In genomic region chr12:80504718-80505117, GRCm38 (mm10) we compare ENCODE assay signal across 13 mouse cellular contexts. TPM values are rescaled to one million over a fixed set of nuclear protein-coding genes. Genes with fewer than 3 reads are reported as not detected.
DNase-seq lines count a peak whose midpoint lies in the region; ATAC-seq lines count a peak whose summit lies in the region.
"Had no signal": no experiment of that assay in that cellular context is flagged by ENCODE, and none has a peak within 500 bp of the region (broad histone marks: within the 10 kb centered on the region; RNA-seq: fewer than 3 reads in every experiment).

No protein-coding gene starts in this region.

- whole genome bisulfite sequencing in limb, embryonic 13.5 days: 47% methylated on average over 5 of the region's 5 CpGs
- WGBS in limb, embryonic 10.5 days: 77% methylated on average over 5 of the region's 5 CpGs

- no peaks in the 10 kb centered on the region; the same call in 1 of the 2 replicates for H3K36me3 ChIP-seq in limb, embryonic 13.5 days
- no peaks in the 10 kb centered on the region for H3K36me3 ChIP-seq in limb, embryonic 10.5 days
- H3K36me3 ChIP-seq: liver, embryonic 15.5 days; midbrain, embryonic 12.5 days had no signal

- H3K4me1 ChIP-seq in limb, embryonic 13.5 days: peaks cover 14% of the 10 kb centered on the region
- H3K4me1 ChIP-seq in limb, embryonic 10.5 days: peaks cover 15% of the 10 kb centered on the region
- H3K4me1 ChIP-seq: forebrain, embryonic 15.5 days; liver, embryonic 15.5 days had no signal

- DNase-seq in adrenal gland, adult (ENCODE audit: inconsistent age in 2 of 2, low spot score in 1 of 2): peak; percentile 50 to 61
- no peak for DNase-seq in adrenal gland, postnatal 4 days (ENCODE audit: low spot score in 2 of 2)
- no peak for DNase-seq in limb, embryonic 10.5 days (ENCODE audit: low spot score)
- peak; percentile 49 to 62 for DNase-seq in heart, adult 9 months (ENCODE audit: low spot score in 2 of 2)
- DNase-seq in lung, postnatal 36 days: peak; percentile 36
- no peak for DNase-seq in kidney, postnatal 10 days
- no peak for DNase-seq in left cerebral cortex, adult 18-20 months (ENCODE audit: low spot score in 2 of 2)
- DNase-seq: kidney, postnatal 36 days; spleen, adult 18-20 months had no signal

- no peak overlapping the region for H3K4me2 ChIP-seq in limb, embryonic 13.5 days (replicated peaks)
- H3K4me2 ChIP-seq: forebrain, embryonic 15.5 days; liver, embryonic 15.5 days; midbrain, embryonic 12.5 days had no signal

- H3K27me3 ChIP-seq in limb, embryonic 13.5 days: no peaks in the 10 kb centered on the region
- no peaks in the 10 kb centered on the region for H3K27me3 ChIP-seq in limb, embryonic 10.5 days (ENCODE audit: low read depth, poor library complexity, severe bottlenecking)
- H3K27me3 ChIP-seq: forebrain, embryonic 15.5 days; liver, embryonic 15.5 days; midbrain, embryonic 12.5 days had no signal

- H3K4me3 ChIP-seq in limb, embryonic 13.5 days: no peak overlapping the region
- no peak overlapping the region for H3K4me3 ChIP-seq in limb, embryonic 10.5 days
- H3K4me3 ChIP-seq: forebrain, embryonic 15.5 days; liver, embryonic 15.5 days; midbrain, embryonic 12.5 days had no signal

- no peaks in the 10 kb centered on the region for H3K9me3 ChIP-seq in limb, embryonic 13.5 days
- H3K9me3 ChIP-seq in limb, embryonic 10.5 days (replicated peaks): no peaks in the 10 kb centered on the region
- H3K9me3 ChIP-seq: forebrain, embryonic 15.5 days; liver, embryonic 15.5 days; midbrain, embryonic 12.5 days had no signal

- peak overlapping the region; percentile 22; the same call in 1 of the 2 replicates for H3K27ac ChIP-seq in limb, embryonic 13.5 days
- H3K27ac ChIP-seq in limb, embryonic 10.5 days: no peak overlapping the region
- H3K27ac ChIP-seq: forebrain, embryonic 15.5 days; liver, embryonic 15.5 days; midbrain, embryonic 12.5 days had no signal

- H3K9ac ChIP-seq in limb, embryonic 13.5 days: no peak overlapping the region
- H3K9ac ChIP-seq: forebrain, embryonic 15.5 days; liver, embryonic 15.5 days; midbrain, embryonic 12.5 days had no signal

- peak; percentile 40; the same call in 1 of the 2 replicates for ATAC-seq in limb, embryonic 13.5 days (ENCODE audit: low FRiP score, low read depth)
- ATAC-seq: forebrain, embryonic 15.5 days had no signal

RNA-seq across cellular contexts. Expression of gene Galnt16, which starts 13.4 kb away (rescaled TPM):
- total RNA-seq in adrenal gland, postnatal 4 days (2021): 10 to 100 TPM; 22.4 to 23.1 TPM
- 16.2 and 17.1 TPM in 2 replicates for polyA plus RNA-seq in limb, embryonic 13.5 days (2015; fragmentation: Nextera tagmentation; extraction: Ambion mirVana)
- 5.1 and 6.1 TPM in 2 replicates for polyA plus RNA-seq in limb, embryonic 10.5 days (2016; fragmentation: Nextera tagmentation; extraction: Ambion mirVana)
- 10 to 100 TPM; 89.3 to 96.7 TPM for total RNA-seq in left cerebral cortex, adult 18-20 months (2021)

RNA-seq across cellular contexts. Expression of gene Exd2, which starts 41.8 kb away (rescaled TPM):
- total RNA-seq in adrenal gland, postnatal 4 days (2021): 10 to 100 TPM; 19.9 to 22.3 TPM
- 28.6 and 30.5 TPM in 2 replicates for polyA plus RNA-seq in limb, embryonic 13.5 days (2015; fragmentation: Nextera tagmentation; extraction: Ambion mirVana)
- 25.9 and 29.7 TPM in 2 replicates for polyA plus RNA-seq in limb, embryonic 10.5 days (2016; fragmentation: Nextera tagmentation; extraction: Ambion mirVana)
- total RNA-seq in left cerebral cortex, adult 18-20 months (2021): 100 to 1,000 TPM; 108 to 112 TPM

Comparison
In these comparisons a context has a peak if more than half of its experiments do, and no peak if none do; other contexts are left out.
1. DNase-seq: peak in adrenal gland, adult (2 of 2), heart, adult 9 months (2 of 2) and lung, postnatal 36 days (single experiment); none in adrenal gland, postnatal 4 days (0 of 2), limb, embryonic 10.5 days (single experiment), kidney, postnatal 10 days (single experiment) and left cerebral cortex, adult 18-20 months (0 of 2).
2. RNA of gene Exd2, which starts 41.8 kb away (total RNA-seq): 108 to 112 TPM in left cerebral cortex, adult 18-20 months; 19.9 to 22.3 TPM in adrenal gland, postnatal 4 days; every median in the first group is over 4 times any median in the second.